Mouse (Mus musculus) skeletal muscle tissue, adult 2 months (tissue): ENCODE measurements around the gene Elf1.
"Not testable (repeated sequence)": the region's sequence is repeated elsewhere in the genome, so short reads cannot be mapped to it uniquely, and the experiment has no call there.

ENCODE experiments used
- DNase-seq: peaks from one replicate; pipeline ENCODE4 v3.0.0-alpha.2; 2012; ENCODE audit warnings: low read depth, low spot score

The Elf1 gene

GRCm38 (mm10) chr14:79480624-79481338 is at the start of gene Elf1:
Gene Elf1, plus strand, starts transcription at chr14:79481194.
- DNase-seq: peak; percentile 91

DNA sequence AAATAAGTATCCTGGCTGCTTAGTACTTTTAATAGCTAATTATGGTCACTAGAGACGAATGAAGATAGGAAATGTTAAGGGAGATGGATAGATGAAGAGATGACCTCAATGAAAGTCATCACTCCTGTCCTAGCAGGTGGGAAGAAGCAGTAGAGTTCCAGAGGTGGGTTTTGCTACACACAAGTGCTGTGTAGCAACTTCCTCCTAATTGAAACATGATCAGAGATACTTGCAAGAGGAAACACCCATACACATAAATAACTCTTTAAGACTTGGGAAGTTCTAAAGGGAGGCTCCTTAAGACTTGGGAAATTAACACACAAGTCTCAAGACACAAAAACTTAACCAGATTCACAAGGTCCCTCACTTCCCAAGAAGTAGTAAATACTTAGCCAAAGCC is 46.9 kb upstream of the Elf1 start:
- no peak for DNase-seq

GRCm38 (mm10) chr14:79440655-79441054 is 40.3 kb upstream of the Elf1 start:
- no peak for DNase-seq

GRCm38 (mm10) chr14:79441441-79441840 is 39.6 kb upstream of the Elf1 start:
- no peak for DNase-seq

- DNase-seq: no peak
These were observed 36.4 kb upstream of the Elf1 start for GRCm38 (mm10) chr14:79444601-79445000.

GRCm38 (mm10) chr14:79445055-79445620 is 35.9 kb upstream of the Elf1 start:
- DNase-seq: no peak

- DNase-seq: peak; percentile 61
These were observed 29.1 kb upstream of the Elf1 start, which contains the start of gene Kbtbd6 for GRCm38 (mm10) chr14:79451681-79452590. Gene Kbtbd6, plus strand, starts transcription at chr14:79451835.

GRCm38 (mm10) chr14:79452591-79452934 is 28.4 kb upstream of the Elf1 start:
- DNase-seq: not testable (repeated sequence)

GRCm38 (mm10) chr14:79460401-79460800 is 20.6 kb upstream of the Elf1 start:
- DNase-seq: no peak

DNA sequence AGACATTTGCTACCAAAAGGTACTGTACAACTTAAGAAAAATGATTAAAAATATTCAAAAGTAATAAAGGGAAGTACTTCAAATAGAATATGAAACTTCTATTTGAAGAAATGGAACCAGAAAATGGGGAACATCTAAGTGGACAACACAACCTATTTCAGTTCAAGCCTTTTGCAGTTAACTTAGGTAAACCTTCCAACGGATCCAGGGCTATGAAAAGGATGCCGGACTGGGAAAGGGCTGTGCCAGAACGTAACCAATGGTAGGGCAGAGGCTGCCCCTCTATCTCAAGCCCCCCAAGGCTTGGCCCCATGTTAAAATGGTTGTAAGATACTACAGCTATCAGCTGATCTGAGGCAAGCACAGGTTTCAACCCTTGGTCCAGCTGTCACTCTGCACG is 20.0 kb upstream of the Elf1 start:
- no peak for DNase-seq

GRCm38 (mm10) chr14:79465623-79466022 is 15.4 kb upstream of the Elf1 start:
- no peak for DNase-seq

DNA sequence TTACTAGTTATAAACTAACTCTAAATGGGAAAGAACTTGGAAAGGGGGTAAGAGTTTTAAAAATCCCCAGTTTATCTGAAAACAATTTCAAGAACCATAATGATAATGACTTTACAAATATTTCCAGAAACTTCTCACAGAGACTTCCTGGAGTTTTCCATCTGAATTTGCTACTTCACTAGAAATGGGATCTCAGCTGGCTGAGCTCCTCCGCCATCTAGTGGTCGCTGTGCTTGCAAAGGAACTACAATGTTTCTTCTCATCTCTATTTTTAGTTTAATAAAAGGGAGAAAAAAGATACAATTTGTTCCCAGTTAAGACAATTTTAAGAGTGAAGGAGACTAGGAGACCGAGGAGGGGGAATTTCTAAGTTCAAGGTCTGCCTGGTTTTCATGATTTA is 13.4 kb upstream of the Elf1 start:
- DNase-seq: no peak

DNA sequence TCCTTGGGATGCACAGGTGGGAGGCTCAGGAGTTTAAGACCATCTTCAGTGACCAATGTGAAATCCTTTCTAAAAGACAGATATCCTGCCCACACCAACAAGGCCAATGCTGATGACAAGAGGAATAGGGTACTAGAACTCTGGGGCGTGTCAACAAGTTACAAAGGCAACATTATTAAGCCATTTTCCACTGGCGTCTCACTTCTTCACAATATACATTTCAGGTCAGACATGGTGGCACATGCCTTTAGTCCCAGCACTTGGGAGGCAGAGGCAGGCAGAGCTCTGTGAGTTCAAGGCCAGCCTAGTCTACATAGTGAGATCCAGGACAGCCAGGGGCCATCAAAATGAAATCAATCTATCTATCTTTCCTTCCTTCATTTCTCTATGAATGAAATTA is 7.6 kb upstream of the Elf1 start:
- no peak for DNase-seq

DNA sequence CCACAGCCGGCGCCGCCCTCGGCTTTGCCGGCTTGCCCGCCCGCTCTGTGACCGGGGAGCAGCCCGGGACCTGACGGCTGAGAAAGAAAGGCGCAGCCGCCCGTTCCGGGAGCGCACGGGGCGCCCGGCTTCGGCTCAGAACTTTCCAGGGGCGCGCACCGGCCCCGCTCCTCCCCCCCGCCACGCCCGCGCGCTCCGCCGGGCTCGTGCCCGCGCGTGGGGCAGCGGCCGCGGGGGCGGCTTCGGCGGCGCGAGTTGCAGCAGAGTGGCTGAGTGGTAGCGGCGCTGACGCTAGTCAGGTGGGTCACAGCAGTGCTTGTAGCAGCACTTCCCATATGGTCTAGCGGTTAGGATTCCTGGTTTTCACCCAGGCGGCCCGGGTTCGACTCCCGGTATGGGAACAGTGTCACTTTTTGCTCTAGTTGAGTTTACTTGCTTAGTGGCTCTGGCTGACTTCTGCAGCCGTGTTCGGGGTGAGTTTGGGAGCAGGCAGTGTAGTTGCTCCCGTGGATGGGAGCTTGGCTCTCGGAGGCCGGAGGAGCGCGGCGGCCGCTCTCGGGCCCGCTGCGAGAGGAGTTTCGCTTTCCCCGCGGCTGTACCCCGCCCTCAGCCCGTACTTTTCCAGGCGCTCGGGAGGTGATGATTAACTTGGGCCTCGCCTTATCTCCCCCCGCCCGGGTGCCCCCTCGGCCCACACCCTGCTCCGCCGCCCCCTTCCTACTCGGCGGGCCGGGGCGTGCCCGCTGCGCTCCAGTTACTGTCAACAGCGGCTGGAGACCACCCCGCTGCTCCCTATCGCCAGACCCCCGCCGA is 551 bp downstream of the Elf1 start, which contains the start of gene Wbp4:
Gene Wbp4, minus strand, starts transcription at position 182 of the 813 bp plus-strand sequence.
- peak; percentile 93 for DNase-seq

DNA sequence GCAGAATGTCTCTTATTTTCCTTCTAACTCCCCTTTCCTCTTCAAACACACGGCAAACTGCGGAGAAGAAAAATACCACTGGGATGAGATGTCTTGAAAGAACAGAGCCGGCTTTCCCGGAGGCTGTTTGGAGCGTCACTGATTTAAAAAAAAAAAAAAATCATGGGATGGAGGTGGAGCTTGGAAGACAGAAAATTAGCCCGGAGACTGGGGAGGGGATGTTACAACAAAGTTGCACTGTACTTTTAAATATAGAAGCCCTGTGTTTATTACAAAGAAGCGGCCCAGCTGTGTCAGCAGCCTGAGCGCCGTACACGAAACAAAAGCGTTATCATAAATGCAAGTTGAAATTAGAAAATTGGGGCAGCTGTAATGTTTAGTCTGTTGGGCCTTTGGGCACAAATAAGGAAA is 1.3 kb downstream of the Elf1 start:
- DNase-seq: peak; percentile 58

- DNase-seq: no peak
These were observed 1.9 kb downstream of the Elf1 start for GRCm38 (mm10) chr14:79482747-79483355.

- DNase-seq: no peak
These were observed 2.7 kb downstream of the Elf1 start for GRCm38 (mm10) chr14:79483611-79484120.

DNA sequence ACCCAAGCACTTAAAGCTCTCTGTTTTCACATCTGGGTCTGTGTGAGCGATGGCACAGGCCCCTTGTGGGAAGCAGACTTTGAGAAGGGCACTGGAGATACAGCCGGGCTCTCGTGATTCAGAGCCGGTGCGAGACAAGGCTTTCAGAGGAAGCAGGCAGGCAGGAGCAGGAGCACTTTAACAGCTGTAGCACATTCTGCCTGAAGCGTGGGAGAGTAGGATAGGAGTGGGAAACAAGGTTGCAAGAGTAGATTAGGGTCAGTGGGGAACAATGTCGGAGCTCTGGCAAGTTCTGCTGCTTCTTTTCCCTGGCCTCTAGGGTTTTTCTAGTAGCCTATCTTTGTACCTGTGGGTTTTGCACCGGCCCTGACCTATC is 5.6 kb downstream of the Elf1 start:
- DNase-seq: no peak

- peak; percentile 39 for DNase-seq
These were observed 6.2 kb downstream of the Elf1 start for GRCm38 (mm10) chr14:79486993-79487731.

DNA sequence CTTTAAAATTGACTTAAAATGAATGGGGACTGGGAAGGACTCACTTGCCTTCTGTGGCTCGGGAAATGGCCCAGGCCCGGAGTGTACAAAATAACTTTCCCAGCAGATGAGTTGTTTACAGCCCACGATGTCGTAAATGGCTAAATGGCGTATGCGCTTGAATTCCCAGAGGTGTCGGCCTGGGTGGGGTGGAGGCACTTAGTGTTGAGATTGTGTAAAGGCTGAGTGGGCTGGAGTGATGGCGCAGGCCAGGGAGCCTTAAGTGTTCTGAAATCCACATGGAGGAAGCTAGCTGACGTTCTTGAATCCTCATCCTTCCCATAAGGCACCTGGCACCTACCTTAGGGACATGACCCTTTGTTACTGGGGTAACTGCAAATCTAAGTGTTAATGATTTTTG is 7.5 kb downstream of the Elf1 start:
- DNase-seq: peak; percentile 60
